Mouse (Mus musculus) olfactory bulb, adult 2 months (tissue): ENCODE results near the gene Sh2b2.

Experiments used
- CTCF ChIP-seq: fragments of 200-500 bp; IDR thresholded peaks from 2 replicates; pipeline ENCODE4 v1.5.1; 2012; ENCODE audit warnings: low read depth, mild to moderate bottlenecking, low read length, moderate library complexity; ENCODE audit not compliant: insufficient read depth
- POLR2A ChIP-seq: fragments of 200-500 bp; IDR thresholded peaks from 2 replicates; pipeline ENCODE4 v1.6.1; 2012; ENCODE audit warnings: mild to moderate bottlenecking, low read depth, low read length, moderate library complexity; ENCODE audit not compliant: insufficient read depth

- TF ChIP-seq CTCF (no peak), POLR2A (0 out of 2 replicates have a peak, but pooled peaks have one; percentile 14)
Observed at GRCm38 (mm10) chr5:136244762-136245540, 1.4 kb downstream of the Sh2b2 start.
